Mouse (Mus musculus): ENCODE measurements around the gene Fyn.

DNA sequence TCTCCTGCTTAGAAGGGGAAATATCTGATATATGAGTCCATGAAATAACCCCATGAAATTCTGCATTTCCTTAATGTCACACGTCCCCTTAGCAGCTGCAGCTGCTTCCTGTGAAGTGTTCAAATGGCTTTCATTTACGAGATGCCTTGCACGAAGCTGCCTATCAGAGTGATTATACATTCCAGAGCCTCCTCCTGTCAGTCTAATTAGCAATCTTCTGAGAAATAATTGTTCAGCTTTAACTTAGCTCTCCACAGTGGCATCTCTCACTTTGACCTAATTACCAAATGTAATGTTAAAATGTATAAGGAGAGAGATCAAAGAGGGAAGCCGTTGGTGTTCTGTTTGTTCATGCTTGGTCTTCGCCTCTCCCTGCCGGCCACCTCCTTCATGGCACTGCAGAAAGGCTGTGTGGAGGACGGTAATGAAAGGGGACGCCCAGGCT lies 115.7 kb downstream of the Fyn start:
- TF ChIP-seq POLR2A (IDR thresholded peaks at IDR 0.05; ENCODE audit: low read depth, low read length): no peak
- TF ChIP-seq MAZ (IDR thresholded peaks at IDR 0.05; ENCODE audit: low read depth, low read length): no peak
- no peak for TF ChIP-seq CTCF (conservative IDR thresholded peaks at IDR 0.05 in 1 of 2, IDR thresholded peaks at IDR 0.05 in 1 of 2; ENCODE audit: low read depth in 2 of 2, low read length in 2 of 2)
- TF ChIP-seq NRF1 (IDR thresholded peaks at IDR 0.05; ENCODE audit: low read depth, low read length): no peak
- no peak for TF ChIP-seq MAX (IDR thresholded peaks at IDR 0.05; ENCODE audit: low read length)
- no peak for TF ChIP-seq KAT2A (IDR thresholded peaks at IDR 0.05; ENCODE audit: insufficient replicate concordance, low read length)
- TF ChIP-seq RAD21 (IDR thresholded peaks at IDR 0.05; ENCODE audit: low read depth, low read length): no peak
